Mouse (Mus musculus): Measurements from ENCODE around the gene Atp6v1g3.

Gene Atp6v1g3

DNA sequence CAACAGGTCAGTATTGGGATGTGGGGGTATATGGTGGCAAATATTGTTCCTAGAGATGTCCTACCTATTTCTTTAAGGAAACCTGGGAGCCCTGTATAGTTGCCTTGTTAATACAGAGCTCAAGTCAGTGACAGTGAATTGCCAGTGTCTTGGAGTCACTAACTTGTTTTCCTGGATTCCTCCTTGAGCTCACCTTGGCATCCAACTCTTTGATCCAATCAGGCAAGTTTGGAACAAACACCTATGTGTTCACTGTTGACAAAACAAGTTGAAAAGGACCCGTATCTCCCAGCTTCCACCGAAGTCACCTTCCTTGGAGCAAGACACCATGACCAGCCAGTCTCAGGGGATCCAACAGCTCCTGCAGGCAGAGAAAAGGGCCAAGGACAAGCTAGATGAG lies at the start of gene Atp6v1g3:
TSS of gene Atp6v1g3 (plus strand) at position 301 of the 400 bp plus-strand sequence.
- no peak for DNase-seq (ENCODE audit: low spot score)

DNA sequence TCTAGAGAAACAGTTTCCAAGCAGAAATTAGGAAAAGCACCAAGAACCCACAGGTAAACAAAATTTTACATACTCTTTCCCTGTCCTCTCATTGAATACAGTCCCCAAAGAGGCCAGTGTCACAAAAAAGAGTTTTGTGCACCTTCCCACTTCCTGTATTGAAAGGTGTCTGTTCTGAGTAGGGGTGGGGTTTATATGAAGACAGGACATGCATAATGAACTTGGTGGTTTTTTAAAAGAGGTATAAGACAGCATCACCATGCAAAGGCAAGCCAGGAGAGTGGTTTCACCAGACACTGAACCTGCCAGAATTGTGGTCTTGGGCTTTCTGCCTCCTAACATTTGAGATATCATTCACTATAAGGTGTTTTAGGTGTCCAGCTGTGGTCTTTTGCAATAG lies 40.5 kb upstream of the Atp6v1g3 start:
- no peak for DNase-seq (ENCODE audit: low spot score)

DNA sequence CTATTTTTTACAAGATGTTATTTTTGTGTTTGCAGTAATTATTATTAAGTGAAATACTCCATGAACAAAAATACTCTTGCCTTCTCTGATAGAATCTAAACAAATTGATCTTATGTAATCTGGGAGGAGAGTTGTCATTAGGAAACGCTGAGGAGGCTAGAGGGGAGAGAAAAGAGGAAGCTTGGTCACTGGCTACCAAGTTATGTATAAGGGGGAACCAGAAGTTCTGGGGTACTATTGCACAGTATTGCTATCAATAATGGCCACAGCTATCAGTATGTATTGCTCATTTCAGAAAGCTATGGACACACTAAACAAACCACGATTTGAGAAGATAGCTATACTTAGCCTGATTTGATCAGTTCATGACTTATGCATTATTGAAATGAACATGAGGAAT lies 36.3 kb upstream of the Atp6v1g3 start:
- no peak for DNase-seq (ENCODE audit: low spot score)

DNA sequence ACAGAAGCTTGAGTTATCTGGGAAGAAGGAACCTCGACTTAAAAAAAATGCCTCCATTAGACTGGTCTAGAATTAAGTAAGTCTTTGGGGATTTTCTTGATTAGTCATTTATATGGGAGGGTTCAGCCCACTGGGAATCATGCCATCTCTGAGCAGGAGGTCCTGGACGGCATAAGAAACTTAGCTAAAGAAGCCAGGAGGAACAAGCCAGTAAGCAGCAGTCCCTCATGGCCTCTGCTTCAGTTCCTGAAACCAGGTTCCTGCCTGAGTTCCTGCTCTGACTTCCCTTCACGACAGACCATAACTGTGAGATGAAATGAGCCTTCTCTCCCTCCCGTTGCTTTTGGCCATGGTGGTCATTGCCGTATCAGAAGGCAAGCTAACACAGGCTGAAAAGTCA lies 29.6 kb upstream of the Atp6v1g3 start:
- no peak for DNase-seq (ENCODE audit: low spot score)

DNA sequence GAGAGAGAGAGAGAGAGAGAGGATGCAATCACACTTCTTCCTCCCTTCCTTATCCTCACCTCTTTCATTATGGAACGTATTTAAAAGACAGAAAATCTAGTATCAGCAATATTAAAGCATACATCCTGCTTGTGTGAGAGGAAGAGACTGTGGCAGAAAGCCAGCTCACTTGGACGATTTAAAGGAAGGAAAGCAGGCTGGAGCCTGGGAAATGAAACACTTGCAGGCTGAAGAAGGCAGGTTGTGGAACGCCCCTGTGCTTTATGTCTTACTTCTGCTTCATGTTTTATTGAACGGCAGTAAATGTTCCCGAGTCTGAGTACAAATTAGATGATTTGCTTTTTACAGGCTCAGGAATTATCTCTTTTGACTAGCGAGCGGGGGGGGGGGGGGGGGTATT lies 29.1 kb upstream of the Atp6v1g3 start:
- DNase-seq (ENCODE audit: low spot score): no peak

DNA sequence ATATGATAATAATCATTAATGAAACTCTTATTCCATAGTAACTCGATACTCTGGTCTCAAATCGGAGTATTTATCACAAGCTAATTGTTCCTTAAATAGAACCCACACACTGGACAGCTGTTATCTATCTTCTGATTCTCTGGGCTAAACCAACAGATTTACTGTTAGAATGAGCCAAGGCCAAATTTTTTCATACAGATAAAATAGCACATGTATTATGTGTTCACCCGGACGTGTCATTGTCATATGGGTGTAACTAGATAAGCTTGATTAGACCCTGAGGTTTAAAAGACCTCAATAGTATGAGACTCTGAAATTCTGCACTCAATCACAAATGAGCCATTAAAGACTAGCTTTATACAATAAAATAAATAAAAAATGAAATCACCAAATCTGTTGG lies 28.4 kb upstream of the Atp6v1g3 start:
- no peak for DNase-seq (ENCODE audit: low spot score)

DNA sequence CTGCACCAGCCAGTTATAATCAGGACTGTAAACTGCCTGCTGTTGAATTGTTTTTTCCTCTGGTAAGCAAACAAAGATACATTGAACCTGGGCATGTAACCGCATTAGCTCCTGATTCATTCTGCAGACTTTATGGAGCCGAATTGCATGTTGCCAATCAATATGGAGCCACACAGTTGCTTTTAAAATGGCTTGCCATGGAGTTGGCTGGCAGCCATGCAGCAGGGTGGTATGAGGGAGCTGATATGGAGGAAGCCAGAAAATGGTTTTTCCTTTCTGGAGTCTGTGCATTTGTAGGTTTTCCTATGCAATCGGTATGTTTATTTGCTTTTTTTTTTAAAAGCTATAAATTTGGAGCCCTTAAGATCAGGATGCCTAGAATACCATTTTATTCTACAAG lies 28.0 kb upstream of the Atp6v1g3 start:
- no peak for DNase-seq (ENCODE audit: low spot score)

DNA sequence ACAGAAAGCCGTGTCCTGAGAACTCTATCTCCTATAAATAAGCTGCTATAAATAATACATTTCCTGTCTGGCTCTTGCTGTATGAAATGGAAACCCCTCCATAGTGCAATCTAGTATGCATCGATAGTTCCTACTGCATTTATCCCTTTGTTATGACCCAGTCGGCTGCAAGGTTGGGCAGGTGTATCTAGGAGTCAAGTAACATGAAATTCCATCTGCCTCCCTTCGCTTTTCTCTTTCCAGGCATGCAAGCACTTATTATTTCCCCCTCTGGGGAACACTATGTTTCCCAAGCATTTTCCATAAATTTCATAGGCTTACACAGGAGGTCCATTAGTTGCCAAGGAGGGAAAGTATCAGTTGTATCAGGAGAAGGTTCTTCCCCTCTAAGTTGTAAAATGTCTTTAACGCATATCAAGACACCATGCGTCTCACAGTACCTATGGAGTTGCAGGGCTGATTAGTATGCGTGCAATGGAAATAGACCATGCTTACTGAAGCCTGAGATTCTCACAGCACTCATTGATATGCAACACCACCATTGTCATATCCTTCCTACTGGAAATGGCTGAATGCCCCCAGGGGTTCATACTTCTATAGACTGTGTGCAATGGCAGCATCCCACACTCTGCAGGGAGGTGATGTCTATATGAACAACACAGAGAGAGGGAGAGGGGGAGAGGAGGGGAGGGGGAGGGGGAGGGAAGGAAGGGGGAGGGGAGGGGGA lies 26.9 kb upstream of the Atp6v1g3 start:
- DNase-seq (ENCODE audit: low spot score): no peak

DNA sequence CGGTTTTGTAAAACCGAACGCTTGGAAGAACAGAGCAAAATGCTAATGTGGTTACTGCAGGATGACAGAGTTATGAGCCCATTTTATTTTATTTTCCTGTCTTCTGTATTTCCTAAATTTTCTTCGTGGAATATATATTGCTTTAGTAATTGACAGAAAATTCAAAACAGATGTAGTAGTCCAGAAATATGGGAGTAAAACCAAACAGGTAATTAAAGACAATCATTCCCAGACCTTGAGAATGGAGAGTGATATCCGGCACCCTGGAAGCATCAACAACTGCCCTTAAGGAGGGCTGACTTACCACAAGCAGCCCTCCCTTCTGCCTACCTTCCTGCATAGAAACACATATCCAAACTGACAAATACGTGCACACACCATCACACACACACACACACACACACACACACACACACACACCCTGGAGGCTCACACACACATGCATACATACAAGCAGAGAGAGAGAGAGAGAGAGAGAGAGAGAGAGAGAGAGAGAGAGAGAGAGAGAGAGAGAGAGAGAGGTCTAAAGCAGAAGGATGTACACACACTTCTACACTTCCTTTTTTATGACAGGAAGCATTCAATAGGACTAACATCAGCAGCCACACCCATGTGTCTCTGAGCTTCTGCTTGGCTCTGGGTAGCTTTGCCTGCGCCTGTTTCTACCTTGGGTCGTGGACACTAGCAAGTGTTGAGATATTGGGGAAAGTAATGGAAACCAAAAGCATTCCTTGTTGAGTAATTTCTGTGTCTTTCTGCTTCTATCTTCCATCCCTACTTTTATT lies 25.6 kb upstream of the Atp6v1g3 start:
- no peak for DNase-seq (ENCODE audit: low spot score)

DNA sequence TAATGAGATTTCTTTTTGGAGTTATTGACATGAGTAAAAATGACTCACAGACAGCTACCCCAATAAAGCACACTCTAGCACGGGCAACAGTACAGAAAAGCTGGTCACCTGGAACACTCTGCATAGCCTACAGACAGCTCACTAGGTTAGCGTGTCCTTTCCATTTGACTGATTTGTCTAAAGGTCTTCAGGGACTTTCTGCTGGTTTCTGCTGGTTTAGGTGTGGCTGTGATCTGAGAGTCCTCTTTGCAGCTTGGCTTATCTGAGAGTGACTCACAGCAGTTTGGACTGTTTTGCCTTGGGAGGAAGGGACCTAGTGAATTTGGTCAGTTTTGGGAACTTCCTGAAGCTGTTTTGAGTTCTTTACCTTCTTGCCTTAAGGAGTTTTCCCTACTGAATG lies 24.8 kb upstream of the Atp6v1g3 start:
- DNase-seq (ENCODE audit: low spot score): no peak

DNA sequence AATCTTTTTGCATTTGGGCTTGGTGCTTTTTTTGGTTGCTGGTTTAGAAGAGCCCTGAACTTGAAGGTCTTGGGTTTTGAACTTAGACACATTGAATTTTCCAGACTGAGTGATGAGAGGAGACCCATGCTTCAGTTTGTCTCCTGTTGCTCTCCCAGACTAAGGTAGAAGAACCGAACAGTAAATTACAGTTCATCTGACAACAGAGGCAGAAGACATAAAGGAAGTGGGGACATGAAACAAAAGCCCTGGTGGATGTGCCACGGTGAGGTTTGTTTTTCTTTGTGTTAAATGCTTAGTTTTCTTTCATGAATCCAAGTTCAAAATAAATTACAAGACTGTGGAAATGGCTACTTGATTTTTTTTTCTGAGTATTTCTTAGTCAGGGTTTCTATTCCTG lies 22.6 kb upstream of the Atp6v1g3 start:
- DNase-seq (ENCODE audit: low spot score): no peak

DNA sequence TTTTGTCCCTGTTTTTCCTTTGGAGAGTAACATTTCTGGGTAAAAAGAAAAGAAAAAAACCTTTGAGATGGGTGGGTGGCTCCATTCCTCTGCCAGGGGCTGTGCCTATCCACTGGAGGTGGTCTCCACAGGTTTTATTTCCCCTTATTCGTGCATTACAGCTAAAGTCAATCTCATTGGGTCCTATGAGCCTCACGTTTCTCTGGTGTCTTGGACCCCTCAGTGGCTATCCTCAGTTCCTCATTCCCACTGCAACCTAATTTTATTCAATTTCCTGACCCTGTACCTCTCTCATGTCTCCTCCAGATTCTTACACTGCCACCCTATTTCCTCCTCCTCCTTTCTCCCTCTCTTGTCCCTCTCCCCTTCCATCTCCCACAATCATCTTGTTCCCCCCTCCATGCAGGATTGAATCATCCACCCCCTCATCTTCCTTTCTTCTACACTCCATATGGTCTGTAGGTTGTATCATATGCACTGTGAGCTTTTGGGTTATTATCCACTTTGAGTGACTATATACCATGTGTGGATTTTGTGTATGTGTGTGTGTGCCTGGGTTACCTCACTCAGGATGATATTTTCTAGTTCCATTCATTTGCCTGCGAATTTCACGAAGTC lies 17.3 kb upstream of the Atp6v1g3 start:
- DNase-seq (ENCODE audit: low spot score): no peak

DNA sequence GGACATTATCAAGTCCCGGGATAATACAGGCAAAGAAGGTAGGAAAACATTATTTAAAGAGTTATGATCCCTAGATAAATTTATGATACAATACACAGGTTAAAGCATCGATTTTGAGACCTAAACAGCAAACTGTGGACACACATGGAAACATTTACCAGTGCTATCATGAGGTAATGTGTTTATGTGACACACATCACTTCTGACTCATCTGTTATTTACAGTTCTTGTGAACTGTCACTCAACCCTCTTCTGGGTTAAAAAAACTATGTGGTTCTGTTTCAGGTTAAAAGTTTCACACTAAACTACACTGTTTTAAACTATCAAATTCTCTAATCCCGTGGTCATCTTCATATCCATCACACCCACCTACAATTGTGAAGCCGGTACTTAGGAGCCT lies 14.8 kb upstream of the Atp6v1g3 start:
- DNase-seq (ENCODE audit: low spot score): no peak

DNA sequence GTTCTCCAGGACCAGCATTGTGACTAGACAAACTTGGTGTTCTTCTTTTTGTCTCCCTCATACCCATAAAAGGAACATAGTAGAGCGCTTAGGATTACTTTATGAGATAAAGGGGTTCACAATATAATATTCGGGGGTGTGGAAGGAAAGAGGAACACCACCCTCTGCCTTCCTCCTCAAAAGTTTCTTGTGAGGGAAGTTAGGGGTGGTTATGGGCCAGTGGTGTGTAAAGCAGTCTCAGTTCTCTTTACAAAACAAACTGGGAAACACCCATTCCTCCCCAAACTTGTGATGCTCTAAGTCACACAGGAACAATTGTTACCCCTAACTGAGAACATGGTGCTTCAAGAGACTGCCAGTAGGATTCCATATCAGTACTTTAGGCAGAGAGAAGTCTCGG lies 12.0 kb upstream of the Atp6v1g3 start:
- no peak for DNase-seq (ENCODE audit: low spot score)

DNA sequence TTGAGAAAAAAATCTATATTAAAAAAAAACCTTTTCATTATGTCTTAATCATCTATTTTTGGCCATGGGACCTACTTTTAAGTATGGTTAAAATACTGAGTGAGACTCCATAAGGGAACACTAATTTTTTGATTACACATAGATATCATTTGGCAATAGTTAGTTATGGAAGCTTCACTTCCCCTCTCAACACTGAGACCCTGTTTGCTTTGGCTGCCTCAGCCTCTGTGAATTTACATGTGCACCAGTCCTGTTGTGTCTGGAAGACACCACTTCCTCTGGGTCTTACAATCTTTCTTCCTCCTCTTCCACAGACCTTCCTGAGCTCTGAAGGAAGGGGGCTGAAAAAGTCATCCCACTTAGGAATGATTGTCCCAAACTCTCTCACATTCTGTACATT lies 11.1 kb upstream of the Atp6v1g3 start:
- DNase-seq (ENCODE audit: low spot score): no peak

DNA sequence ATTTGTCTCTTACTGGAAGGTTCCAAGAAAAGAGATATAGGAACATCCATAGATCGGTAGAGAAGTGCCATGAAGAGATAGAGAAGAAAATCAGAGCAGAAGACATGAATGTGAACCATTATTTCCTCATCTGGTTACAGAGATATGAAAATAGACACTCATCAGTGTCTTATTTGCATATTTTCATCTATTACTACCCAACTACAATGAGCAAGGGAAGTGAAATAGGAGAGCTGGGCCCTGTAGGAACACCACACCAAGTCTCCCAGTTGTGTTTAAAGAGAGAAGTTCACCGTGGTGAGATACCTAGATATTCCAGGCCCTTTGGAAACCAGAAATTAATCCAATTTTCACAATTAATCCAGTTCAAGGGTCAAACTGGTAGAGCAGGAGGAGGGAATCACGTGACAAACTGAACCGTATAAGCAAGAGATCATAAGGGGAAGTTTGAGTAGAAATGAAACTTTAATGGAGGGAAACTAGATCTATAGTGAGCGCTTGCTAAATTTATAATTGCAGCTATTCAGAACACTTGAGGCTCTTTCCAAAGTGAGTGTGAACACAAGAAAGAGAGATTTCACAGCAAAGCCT lies 6.0 kb upstream of the Atp6v1g3 start:
- no peak for DNase-seq (ENCODE audit: low spot score)

DNA sequence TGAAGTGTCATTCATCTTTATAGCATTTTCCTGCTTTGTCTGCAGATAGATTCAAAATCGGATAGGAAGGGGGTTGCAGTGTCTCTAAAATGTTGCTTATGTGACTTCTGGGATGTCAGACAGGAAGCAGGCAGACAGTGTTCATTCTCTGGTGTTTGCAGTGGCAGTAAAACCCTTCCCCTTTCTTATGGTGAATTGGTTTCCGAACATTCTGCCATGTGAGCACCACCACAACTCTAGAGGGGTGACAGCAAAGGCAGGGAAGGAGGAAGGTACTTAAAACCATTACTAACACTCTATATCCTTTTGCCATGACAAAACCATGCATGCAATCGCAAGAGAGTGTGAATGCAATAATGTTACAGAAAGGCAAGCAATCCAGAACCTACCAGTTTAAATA lies 1.4 kb downstream of the Atp6v1g3 start:
- no peak for DNase-seq (ENCODE audit: low spot score)

DNA sequence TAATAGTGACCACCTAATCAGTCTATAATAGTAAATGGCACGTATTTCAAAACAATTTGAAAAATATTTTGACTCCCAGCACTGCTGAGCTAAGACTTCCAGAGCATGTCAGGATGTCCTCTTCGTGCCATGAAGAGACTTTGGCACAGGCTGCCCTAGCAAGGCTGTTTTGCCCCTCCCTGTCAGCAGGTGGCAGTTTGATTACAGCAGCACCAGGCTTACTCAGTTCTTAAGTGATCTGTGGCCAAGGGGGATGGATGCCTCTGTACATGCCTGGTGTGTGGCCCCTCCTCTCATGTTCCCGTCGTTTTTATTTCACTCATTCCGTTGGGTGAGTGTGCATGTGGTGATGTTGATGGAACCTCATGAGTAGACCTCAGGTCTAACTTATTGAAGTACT lies 2.3 kb downstream of the Atp6v1g3 start:
- DNase-seq (ENCODE audit: low spot score): no peak

DNA sequence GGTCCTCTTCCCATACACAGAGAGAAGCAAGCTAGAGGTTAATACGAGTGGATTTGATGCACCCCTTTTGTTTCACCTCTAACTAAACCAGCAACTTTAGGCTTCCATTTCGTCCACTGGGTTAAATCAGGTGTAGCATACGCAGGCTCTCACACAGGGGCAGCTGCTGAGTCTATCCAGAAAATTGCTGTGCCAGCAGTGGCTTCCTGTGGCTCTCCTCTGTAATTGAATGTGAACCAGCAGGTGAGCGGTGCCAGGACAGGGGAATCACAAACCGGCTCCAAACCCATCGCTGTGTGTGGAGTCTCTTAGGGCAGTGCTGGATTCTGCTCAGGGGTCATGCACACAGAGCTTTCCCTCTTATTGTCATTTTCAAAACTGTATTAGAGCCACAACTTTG lies 7.6 kb downstream of the Atp6v1g3 start:
- DNase-seq (ENCODE audit: low spot score): no peak

DNA sequence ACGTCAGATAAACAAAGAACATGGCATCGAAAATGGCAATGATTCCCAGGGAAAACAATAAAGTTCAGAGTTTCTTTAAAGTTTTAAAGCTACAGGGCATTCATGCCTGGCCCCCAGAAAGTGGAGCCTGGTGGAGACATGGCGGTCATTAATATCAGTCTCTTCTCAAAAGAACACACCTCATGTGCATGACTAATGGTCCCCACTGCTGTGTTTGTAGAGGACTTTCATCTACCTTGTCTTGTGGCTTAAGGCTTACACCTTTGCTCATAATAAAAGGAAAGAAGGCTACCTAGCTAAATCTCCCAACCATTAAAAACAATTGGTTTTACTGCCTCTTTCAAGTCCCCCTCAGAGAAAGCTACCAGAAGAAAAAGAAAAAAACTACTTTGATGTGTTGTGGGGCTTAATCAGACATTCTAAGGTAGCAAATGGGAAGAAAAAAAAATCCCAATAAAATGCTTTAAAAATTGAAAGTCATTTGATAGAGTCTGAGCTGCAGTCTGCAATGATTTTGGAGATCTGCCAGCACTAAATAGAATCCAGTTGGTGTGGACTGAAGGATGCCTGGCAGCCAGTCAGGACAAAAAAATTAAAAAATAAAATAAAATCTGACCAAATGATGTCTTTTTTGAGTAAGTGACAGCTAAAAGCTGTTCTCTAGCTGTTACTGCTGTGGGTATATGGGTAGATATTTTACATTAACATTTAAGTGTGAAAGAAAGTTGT lies 9.0 kb downstream of the Atp6v1g3 start:
- DNase-seq (ENCODE audit: low spot score): no peak

DNA sequence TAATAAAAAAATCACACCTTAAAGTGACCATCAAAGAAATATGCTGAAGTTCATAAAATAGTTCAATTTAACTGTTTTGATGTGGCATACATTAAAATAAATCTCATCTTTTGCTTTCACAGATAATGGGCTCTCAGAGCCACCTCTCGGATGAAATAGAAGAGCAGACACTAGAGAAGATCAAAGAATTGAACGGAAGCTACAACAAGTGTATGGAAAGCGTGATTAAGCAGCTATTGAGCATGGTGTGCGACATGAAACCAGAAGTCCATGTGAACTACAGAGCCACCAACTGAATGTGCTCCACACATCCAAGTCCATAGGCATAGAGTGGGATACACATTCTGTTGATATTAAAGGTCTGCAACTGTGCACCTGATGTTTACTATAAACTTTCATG lies 14.1 kb downstream of the Atp6v1g3 start:
- DNase-seq (ENCODE audit: low spot score): no peak

DNA sequence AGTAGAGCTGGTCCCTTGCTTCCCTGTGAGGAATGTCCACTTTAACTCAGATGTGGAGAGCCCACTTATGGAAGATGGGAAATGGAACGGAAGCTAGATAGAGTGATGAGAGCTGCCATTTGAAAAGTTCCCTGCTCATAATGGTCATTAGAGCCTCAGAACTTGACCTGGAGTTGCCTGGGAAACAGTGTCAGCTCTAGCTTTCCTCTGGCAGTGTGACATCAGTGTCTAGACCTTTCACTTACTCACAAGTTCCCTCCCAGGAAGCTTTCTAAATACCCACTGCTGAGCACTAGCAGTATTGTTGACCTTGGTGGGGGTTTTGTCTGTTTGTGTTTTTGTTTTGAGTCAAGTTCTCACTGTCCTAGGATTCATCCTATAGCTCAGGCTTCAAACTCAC lies 15.2 kb downstream of the Atp6v1g3 start:
- no peak for DNase-seq (ENCODE audit: low spot score)
